Mouse (Mus musculus) liver, adult 2 months (tissue): Measurements from ENCODE around the gene H2al1m. TPM values are rescaled to one million over a fixed set of nuclear protein-coding genes. Genes with fewer than 3 reads are reported as not detected.
"Not testable (repeated sequence)": the region's sequence is repeated elsewhere in the genome, so short reads cannot be mapped to it uniquely, and the experiment has no call there.

ENCODE experiments used
- DNase-seq: peaks from one replicate; pipeline ENCODE4 v3.0.0-alpha.2; 2011; ENCODE audit warnings: low read depth, low spot score; ENCODE audit errors: extremely low read depth
- H3K27ac ChIP-seq: fragments of 200-500 bp; replicated peaks from 2 replicates; pipeline ENCODE4 v1.5.1; 2012; ENCODE audit warnings: low read depth, mild to moderate bottlenecking, control low read depth, inconsistent platforms, low read length; ENCODE audit not compliant: insufficient read depth
- H3K27me3 ChIP-seq: fragments of 200-500 bp; 2 replicates; pipeline ENCODE4 v1.6.1; 2012; ENCODE audit warnings: mild to moderate bottlenecking, moderate library complexity, low read length, inconsistent platforms; ENCODE audit not compliant: control insufficient read depth, insufficient read depth
- H3K36me3 ChIP-seq: fragments of 200-500 bp; 2 replicates; pipeline ENCODE4 v1.6.1; 2012; ENCODE audit warnings: low read length, inconsistent platforms; ENCODE audit not compliant: control insufficient read depth, insufficient read depth
- H3K4me1 ChIP-seq: fragments of 200-500 bp; 2 replicates; pipeline ENCODE4 v1.6.1; 2011; ENCODE audit warnings: low read length; ENCODE audit not compliant: control insufficient read depth, insufficient read depth
- H3K4me3 ChIP-seq: fragments of 200-500 bp; 2 replicates; pipeline ENCODE4 v1.5.1; 2011; ENCODE audit warnings: low read depth, mild to moderate bottlenecking, control low read depth, low read length, moderate library complexity; ENCODE audit not compliant: insufficient read depth
- H3K79me2 ChIP-seq: fragments of 200-500 bp; 2 replicates; pipeline ENCODE4 v1.6.1; 2012; ENCODE audit warnings: inconsistent platforms, mild to moderate bottlenecking, low read length, moderate library complexity; ENCODE audit not compliant: control insufficient read depth, insufficient read depth
- H3K9ac ChIP-seq: fragments of 200-500 bp; 2 replicates; pipeline ENCODE4 v1.6.1; 2012; ENCODE audit warnings: low read depth, mild to moderate bottlenecking, control low read depth, inconsistent platforms, low read length
- CTCF ChIP-seq: fragments of 200-500 bp; IDR thresholded peaks from 2 replicates; pipeline ENCODE4 v1.5.1; 2011; ENCODE audit warnings: low read depth, low read length, control low read depth
- POLR2A ChIP-seq: fragments of 200-500 bp; IDR thresholded peaks from 2 replicates; pipeline ENCODE4 v1.6.1; 2011; ENCODE audit warnings: low read length, control low read depth; ENCODE audit not compliant: insufficient read depth; ENCODE audit errors: extremely low read depth
- WGBS: fragments of 180-500 bp; shearing (Covaris S2); methylation state at CpG from one replicate; pipeline ENCODE4 v1.1.7; 2018; 5-methylcytosine and 5-hydroxymethylcytosine counted together
- polyA plus RNA-seq: library from polyadenylated mRNA; depleted of rRNA; stranded (reverse); fragments of >200 nt; gene quantifications from 2 replicates; pipeline ENCODE4 v1.2.3, GENCODE M21; 2012
- total RNA-seq: library from RNA; depleted of rRNA; stranded (reverse); fragments of >200 nt; gene quantifications from 2 replicates; pipeline ENCODE4 v1.2.3, GENCODE M21; 2014

H2al1m gene
- total and polyA plus RNA-seq, 2 experiments, result 0.37 TPM; not detected in 1

GRCm38 (mm10) chrX:9272460-9273361 lies 10.9 kb upstream of the H2al1m start, which contains the start of gene Xk:
Xk (plus strand) TSS chrX:9272756.
- H3K79me2 ChIP-seq, result no peaks in the 10 kb centered on the region
- H3K4me1 ChIP-seq, result no peaks in the 10 kb centered on the region
- no peaks in the 10 kb centered on the region for H3K36me3 ChIP-seq
- WGBS, result under 1% methylated on average over 61 of the region's 94 CpGs
- H3K9ac ChIP-seq, result peak within 1 kb of the TSS; percentile 85
- peak within 1 kb of the TSS; percentile 69 for H3K27ac ChIP-seq
- TF ChIP-seq POLR2A (no peak), CTCF (no peak)
- H3K4me3 ChIP-seq, result peak within 1 kb of the TSS; percentile 49
- DNase-seq, result peak; percentile 74
- no peaks in the 10 kb centered on the region for H3K27me3 ChIP-seq

GRCm38 (mm10) chrX:9273377-9274002 lies 10.1 kb upstream of the H2al1m start:
- H3K4me3 ChIP-seq, result peak overlapping the region; percentile 49
- 36% methylated on average over 12 of the region's 12 CpGs for WGBS
- peak; percentile 26 for DNase-seq
- H3K36me3 ChIP-seq, result no peaks in the 10 kb centered on the region
- no peaks in the 10 kb centered on the region for H3K27me3 ChIP-seq
- peak overlapping the region; percentile 85 for H3K9ac ChIP-seq
- no peaks in the 10 kb centered on the region for H3K4me1 ChIP-seq
- TF ChIP-seq POLR2A (no peak), CTCF (no peak)
- no peak overlapping the region for H3K27ac ChIP-seq
- H3K79me2 ChIP-seq, result no peaks in the 10 kb centered on the region

- Histone ChIP-seq H3K27ac (no peak overlapping the region), H3K36me3 (no peaks in the 10 kb centered on the region), H3K27me3 (no peaks in the 10 kb centered on the region), H3K9ac (no peak overlapping the region), H3K4me1 (no peaks in the 10 kb centered on the region), H3K4me3 (no peak overlapping the region), H3K79me2 (no peaks in the 10 kb centered on the region)
- no peak for TF ChIP-seq CTCF
- no peak for TF ChIP-seq POLR2A
- DNase-seq, result no peak
- WGBS, result 89% methylated on average over 8 of the region's 8 CpGs
Observed at GRCm38 (mm10) chrX:9274321-9274720, 9.2 kb upstream of the H2al1m start.

- H3K79me2 ChIP-seq, H3K4me1 ChIP-seq, H3K9ac ChIP-seq, H3K27me3 ChIP-seq, H3K4me3 ChIP-seq, H3K27ac ChIP-seq, H3K36me3 ChIP-seq, DNase-seq: not testable (repeated sequence)
- 93% methylated on average over 4 of the region's 4 CpGs for WGBS
Observed at GRCm38 (mm10) chrX:9293140-9293829, 9.7 kb downstream of the H2al1m start.

GRCm38 (mm10) chrX:9298413-9298864 lies 14.9 kb downstream of the H2al1m start:
- no peaks in the 10 kb centered on the region for H3K79me2 ChIP-seq
- no peaks in the 10 kb centered on the region for H3K36me3 ChIP-seq
- no peaks in the 10 kb centered on the region for H3K27me3 ChIP-seq
- H3K9ac ChIP-seq, result no peak overlapping the region
- 89% methylated on average over 5 of the region's 5 CpGs for WGBS
- no peak overlapping the region for H3K27ac ChIP-seq
- DNase-seq, result no peak
- no peak overlapping the region for H3K4me3 ChIP-seq
- TF ChIP-seq CTCF (no peak), POLR2A (no peak)
- no peaks in the 10 kb centered on the region for H3K4me1 ChIP-seq
